Mouse (Mus musculus): Measurements from ENCODE around the gene Fgr. TPM values are rescaled to one million over a fixed set of nuclear protein-coding genes. Genes with fewer than 3 reads are reported as not detected.

Fgr gene
- total RNA-seq, 2 experiments from 2014 or later: 0.23 TPM

DNA sequence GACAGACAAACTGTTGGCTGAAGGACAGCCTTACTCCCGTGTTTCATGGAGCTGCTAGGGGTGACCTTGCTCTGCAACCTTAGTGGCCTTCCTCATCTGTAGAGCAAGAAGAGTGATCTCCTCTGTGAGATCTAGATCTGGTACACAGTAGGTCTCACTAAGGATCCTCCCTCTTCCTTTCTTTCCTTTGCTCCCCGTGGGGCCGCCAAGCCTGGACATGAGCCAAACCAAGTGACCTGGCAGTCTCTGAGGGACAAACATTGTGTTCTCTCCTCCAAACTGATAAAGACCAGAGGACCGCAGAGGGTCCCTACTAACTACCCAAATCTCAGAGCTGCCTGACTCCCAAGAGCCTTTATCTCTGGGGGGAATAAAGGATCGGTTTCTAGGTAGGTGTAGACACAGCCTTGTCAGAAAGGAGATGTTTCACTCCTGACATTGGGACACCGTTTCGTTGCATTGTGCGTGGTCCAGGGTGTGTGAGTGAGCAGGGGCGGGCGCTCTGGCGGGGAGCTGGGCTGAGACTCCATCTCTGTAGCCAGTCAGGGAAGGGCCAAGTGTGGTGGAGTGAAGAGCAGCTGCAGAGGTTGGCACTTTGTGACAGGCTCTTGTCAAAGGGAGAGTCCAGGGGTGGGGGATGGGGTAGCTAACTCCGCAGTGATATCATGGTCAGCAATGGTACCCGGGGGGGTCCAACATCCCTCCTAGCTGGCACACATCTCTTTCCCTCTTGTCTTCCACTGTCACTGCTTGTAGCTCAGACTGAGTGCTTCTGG, 12.8 kb upstream of the Fgr start:
- no peak for DNase-seq (ENCODE audit: extremely low spot score in 1 of 2, low spot score in 2 of 2)
- H3K4me3 ChIP-seq: no peak overlapping the region
- intact Hi-C loops (cut with DNase I): no loop called here
- no peak for TF ChIP-seq CTCF (IDR thresholded peaks at IDR 0.05)
- H3K27ac ChIP-seq: 0 out of 2 replicates have a peak overlapping the region, but pooled peaks have one; percentile 6

DNA sequence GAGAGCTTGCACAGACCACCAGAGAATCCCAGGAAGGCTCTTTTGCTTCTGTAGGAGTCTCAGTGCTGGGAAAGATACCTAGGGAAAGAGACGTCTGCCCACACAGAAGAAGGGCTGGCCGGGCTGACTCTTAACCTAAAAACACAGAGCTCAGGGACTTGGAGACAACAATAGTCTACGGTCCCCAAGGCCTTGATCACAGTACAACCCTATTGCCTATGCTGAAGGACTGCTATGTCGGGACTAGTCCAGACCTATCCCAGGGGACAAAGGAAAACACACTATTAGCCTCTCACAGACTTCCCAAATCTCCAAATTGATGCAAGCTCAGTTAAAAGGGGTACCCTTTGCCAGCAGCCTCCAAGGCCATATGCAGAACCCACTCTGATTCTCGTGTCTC, 12.0 kb upstream of the Fgr start:
- intact Hi-C loops (cut with DNase I): no loop called here
- no peak for TF ChIP-seq CTCF (IDR thresholded peaks at IDR 0.05)
- no peak overlapping the region for H3K27ac ChIP-seq
- DNase-seq (ENCODE audit: extremely low spot score in 1 of 2, low spot score in 2 of 2): no peak
- no peak overlapping the region for H3K4me3 ChIP-seq

DNA sequence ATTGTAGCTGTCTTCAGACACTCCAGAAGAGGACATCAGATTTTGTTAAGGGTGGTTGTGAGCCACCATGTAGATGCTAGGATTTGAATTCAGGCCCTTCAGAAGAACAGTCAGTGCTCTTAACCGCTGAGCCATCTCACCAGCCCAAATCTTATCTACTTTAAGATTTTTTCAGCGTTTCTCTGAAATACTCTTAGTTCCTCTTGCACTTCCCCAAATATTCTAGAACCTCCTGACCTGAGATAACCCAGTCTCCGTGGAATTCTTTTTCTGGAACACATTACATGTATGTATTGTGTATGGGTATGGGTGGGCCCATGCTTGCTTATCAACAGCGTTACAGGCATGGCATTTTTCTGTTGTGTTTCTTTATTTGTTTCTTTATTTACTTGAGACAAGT, 11.3 kb upstream of the Fgr start:
- intact Hi-C loops (cut with DNase I): no loop called here
- TF ChIP-seq CTCF (IDR thresholded peaks at IDR 0.05): no peak
- H3K27ac ChIP-seq: no peak overlapping the region
- no peak for DNase-seq (ENCODE audit: extremely low spot score in 1 of 2, low spot score in 2 of 2)
- H3K4me3 ChIP-seq: no peak overlapping the region

DNA sequence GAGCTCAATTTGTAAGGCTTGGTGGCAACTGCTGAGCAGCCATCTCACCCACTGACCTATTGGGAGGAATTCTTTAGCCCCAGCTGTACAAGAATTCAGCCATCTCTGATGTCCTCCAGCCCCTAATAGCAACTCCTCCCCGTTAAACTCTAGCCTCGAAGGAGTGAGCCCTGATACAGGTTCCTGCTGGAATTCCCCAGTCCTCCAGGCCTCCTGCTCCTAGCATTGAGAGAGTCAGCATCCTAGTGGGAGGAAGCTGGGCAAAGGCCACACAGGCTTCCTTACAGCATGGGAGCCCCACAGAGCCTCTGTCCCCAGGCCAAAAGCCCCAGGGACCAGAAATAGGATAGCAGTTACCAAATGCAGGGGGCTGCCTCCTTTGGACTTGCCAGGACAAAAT, 10.5 kb upstream of the Fgr start:
- no peak overlapping the region for H3K4me3 ChIP-seq
- intact Hi-C loops (cut with DNase I): no loop called here
- no peak for DNase-seq (ENCODE audit: extremely low spot score in 1 of 2, low spot score in 2 of 2)
- H3K27ac ChIP-seq: no peak overlapping the region
- TF ChIP-seq CTCF (IDR thresholded peaks at IDR 0.05): no peak

DNA sequence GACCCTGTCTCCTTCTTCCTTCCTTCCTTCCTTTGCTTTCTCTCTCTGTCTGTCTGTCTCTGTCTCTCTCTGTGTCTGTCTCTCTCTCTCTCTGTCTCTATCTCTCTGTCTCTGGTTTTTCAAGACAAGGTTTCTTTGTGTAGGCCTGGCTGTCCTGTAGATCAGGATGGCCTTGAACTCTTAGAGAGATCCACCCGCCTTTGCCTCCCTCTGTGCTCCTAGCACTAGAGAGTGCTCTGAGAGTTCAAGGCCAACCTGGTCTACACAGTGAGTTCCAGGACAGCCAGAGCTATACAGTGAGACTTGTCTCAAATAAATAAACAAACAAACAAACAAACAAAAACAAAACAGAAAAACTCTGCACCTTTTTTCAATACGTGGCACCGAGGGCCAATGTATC, 9.8 kb upstream of the Fgr start:
- intact Hi-C loops (cut with DNase I): no loop called here
- TF ChIP-seq CTCF (IDR thresholded peaks at IDR 0.05): no peak
- Histone ChIP-seq H3K27ac (no peak overlapping the region), H3K4me3 (no peak overlapping the region)
- DNase-seq (ENCODE audit: extremely low spot score in 1 of 2, low spot score in 2 of 2): no peak

DNA sequence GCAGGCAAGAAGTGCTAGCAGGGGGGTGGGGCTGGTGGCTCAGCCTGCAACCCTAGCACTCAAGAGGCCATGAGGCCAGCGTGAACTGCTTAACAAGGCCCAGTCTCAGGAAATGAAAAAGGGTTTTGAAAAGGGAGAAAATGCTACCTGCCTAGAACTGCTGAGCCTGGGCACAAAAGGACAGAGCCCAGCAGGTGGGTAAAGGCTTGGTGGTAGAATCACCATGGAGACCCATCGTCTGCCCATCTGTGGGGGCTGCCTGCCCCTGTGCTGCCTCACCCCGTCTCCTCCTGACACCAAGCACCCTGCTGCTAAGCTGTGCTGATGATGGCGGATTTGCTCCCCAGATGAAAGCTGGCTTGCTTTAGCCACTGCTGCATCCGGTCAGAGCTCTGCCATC, 9.4 kb upstream of the Fgr start:
- intact Hi-C loops (cut with DNase I): no loop called here
- TF ChIP-seq CTCF (IDR thresholded peaks at IDR 0.05): no peak
- Histone ChIP-seq H3K4me3 (no peak overlapping the region), H3K27ac (no peak overlapping the region)
- DNase-seq (ENCODE audit: extremely low spot score in 1 of 2, low spot score in 2 of 2): no peak

DNA sequence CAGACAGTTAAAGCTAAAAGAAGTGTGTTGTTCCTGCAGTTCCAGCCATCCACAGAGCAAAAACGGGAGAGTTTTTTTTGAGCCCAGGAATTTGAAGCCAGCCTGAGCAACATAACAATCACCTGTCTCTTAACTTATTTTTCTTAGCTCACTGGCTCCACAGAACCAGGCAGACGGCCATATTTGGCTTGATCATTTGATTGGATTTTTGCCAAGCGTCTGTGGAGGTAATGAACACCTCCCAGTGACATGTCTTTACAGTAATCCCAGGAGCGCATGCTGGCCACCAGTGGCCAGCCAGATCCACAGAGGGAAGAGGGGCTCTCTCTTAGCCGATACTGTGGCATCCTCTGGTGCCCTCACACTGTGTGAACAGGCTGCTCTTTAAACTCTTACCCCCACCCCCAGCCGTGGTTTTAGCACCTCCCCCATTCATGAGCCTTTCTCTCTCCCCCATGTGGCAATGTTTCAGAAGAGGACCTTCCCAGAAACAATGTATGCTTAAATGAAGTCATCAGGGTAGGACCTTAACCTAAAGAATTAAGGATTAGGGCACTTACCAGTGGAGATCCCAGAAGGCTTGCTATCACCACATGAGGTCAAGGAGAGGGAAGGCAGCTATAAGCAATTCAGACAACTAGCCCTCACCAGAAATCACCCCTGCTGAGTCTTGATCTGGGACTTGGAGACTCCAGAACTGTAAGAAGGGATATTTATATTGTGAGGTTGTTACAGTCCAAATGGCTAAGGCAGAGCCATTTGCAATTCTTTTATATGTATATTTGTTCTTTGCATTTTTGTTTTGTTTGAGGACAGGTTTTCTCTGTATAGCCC, 5.6 kb upstream of the Fgr start:
- intact Hi-C loops (cut with DNase I): no loop called here
- no peak for DNase-seq (ENCODE audit: extremely low spot score in 1 of 2, low spot score in 2 of 2)
- no peak for TF ChIP-seq CTCF (IDR thresholded peaks at IDR 0.05)
- no peak overlapping the region for H3K4me3 ChIP-seq
- no peak overlapping the region for H3K27ac ChIP-seq

DNA sequence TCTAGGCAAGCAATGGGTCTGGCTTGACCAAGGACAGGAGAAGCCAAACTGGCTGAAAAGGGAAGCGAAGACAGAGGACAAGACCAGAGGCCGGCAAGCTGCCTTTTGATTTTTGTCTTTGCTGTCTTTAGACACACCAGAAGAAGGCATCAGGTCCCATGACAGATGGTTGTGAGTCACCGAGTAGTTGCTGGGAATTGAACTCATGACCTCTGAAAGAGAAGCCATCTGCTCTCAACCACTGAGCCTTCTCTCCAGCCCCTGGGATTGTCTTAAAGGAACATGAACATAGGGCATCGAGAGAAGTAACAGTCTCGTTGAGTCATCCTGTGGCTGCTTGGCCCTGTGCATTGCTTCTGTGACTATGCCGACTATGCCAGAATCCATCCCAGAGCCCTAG, 2.3 kb upstream of the Fgr start:
- DNase-seq (ENCODE audit: extremely low spot score in 1 of 2, low spot score in 2 of 2): no peak
- Histone ChIP-seq H3K27ac (no peak overlapping the region), H3K4me3 (no peak overlapping the region)
- no peak for TF ChIP-seq CTCF (IDR thresholded peaks at IDR 0.05)
- intact Hi-C loops (cut with DNase I): no loop called here

DNA sequence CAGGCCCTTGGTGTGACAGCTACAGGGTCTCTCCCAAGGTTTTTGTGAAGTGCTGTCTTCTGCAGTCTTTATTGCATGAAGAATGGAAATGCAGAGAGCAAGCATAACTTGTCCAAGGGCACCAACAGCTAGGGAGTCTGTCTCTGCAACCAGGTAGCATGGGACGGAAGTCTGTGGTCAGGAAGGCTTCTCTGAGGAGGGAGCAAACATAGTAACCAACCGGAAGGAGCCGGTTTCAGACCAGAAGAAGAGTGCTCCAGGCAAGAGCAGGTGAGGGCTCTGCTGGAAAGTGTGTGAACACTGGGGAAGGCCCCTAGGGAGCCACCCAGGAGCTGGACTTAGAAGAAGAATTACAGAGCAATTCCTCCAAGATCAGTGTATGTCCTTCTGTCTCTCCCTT, 1.8 kb upstream of the Fgr start:
- intact Hi-C loops (cut with DNase I): no loop called here
- no peak for DNase-seq (ENCODE audit: extremely low spot score in 1 of 2, low spot score in 2 of 2)
- no peak for TF ChIP-seq CTCF (IDR thresholded peaks at IDR 0.05)
- no peak overlapping the region for H3K27ac ChIP-seq
- no peak overlapping the region for H3K4me3 ChIP-seq

DNA sequence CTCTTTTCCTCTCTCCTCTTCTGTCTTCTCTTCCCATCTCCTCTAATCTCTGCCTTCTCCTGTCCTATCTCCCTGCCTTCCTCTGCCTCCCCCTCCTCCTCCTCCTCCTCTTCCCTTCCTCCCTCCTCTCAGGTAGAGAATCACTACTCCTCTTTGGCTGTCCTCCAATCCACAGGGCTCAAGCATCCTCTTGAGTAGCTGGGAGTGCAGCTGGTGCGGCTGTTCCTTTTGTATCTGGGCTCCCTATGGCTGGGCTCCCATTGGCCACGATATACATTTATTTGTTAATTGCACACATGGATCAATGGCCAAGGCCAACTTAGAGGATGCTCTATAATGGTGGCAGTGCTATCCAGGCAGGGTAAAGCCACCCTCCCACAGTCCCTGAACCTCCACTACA, 1.3 kb upstream of the Fgr start:
- Histone ChIP-seq H3K4me3 (no peak overlapping the region), H3K27ac (no peak overlapping the region)
- intact Hi-C loops (cut with DNase I): no loop called here
- DNase-seq (ENCODE audit: extremely low spot score in 1 of 2, low spot score in 2 of 2): no peak
- no peak for TF ChIP-seq CTCF (IDR thresholded peaks at IDR 0.05)

DNA sequence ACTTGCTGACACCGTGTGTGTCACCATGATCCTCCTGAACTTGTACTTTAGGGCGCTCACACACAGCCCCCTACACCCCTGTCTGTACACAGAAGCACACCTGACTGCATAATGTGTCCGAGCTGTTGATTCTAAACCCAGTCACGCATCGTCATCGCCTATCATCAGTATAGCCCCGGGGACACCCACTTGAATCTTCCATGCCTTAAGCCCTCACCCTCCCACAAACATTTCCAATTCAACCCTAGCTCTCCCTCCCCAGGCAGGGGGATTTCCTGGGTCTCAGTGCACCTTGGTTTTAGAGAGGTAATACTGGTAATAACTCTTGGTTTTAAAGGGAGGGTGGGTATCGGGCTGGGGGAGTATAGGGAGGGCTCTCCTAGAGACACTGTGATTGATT, 709 bp upstream of the Fgr start:
- no peak overlapping the region for H3K27ac ChIP-seq
- no peak for DNase-seq (ENCODE audit: extremely low spot score in 1 of 2, low spot score in 2 of 2)
- intact Hi-C loops (cut with DNase I): no loop called here
- H3K4me3 ChIP-seq: no peak overlapping the region
- no peak for TF ChIP-seq CTCF (IDR thresholded peaks at IDR 0.05)

DNA sequence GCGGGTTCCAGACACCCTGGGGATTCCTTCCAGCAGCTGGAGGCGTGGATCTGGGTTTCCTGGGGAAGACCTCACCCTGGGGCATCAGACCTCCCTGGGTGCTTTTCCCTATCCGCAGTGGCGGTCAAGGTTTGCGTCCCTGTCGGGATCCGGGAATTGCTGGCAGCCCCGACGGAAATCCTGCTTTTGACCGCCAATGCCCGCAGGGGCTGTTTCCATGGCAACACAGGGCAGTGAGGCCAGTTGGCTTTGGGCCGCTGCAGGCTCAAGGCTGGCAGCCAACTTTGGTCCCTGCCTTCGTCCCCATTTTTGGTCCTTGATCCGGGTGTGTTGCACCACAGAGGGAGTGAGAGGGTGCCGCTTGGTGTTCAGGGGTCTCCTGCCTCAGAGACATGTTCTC, 1.0 kb downstream of the Fgr start:
- no peak for TF ChIP-seq CTCF (IDR thresholded peaks at IDR 0.05)
- DNase-seq (ENCODE audit: extremely low spot score in 1 of 2, low spot score in 2 of 2): peak; percentile 45 to 56
- intact Hi-C loops (cut with DNase I): no loop called here
- Histone ChIP-seq H3K4me3 (no peak overlapping the region), H3K27ac (no peak overlapping the region)

DNA sequence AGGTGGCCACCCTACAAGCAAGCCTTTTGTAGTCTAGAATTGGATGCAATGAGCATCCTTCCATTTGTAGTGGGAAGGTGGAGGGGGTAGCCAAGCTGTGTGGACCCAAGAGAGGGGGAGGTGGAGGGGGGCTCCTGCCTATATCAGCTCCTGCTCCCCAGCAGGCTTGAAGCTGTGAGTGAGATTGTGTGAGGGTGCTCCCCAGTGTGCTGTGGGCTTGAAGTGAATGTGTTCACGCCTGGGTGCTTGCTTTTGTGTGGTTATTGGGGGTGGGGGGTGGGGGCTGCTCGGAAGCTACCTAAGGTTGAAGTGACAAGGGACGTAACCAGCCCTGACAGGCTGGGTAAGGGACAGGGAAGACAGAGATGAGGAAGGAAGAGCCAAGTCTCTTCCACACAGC, 1.9 kb downstream of the Fgr start:
- intact Hi-C loops (cut with DNase I): no loop called here

More for the DNA sequence above, 1.9 kb downstream of the Fgr start:
- H3K4me3 ChIP-seq: no peak overlapping the region
- TF ChIP-seq CTCF (IDR thresholded peaks at IDR 0.05): no peak
- DNase-seq (ENCODE audit: extremely low spot score in 1 of 2, low spot score in 2 of 2): no peak
- no peak overlapping the region for H3K27ac ChIP-seq

All from left cerebral cortex, adult 2 months (tissue).